Mouse (Mus musculus): ENCODE results near the gene Ahnak2. TPM values are rescaled to one million over a fixed set of nuclear protein-coding genes. Genes with fewer than 3 reads are reported as not detected.

Gene Ahnak2
- polyA plus RNA-seq, 1 experiment from 2014 or later = 0.36 TPM

- TF ChIP-seq EP300 (IDR thresholded peaks at IDR 0.05; ENCODE audit: low read depth) = no peak
- no peak for TF ChIP-seq CTCF (IDR thresholded peaks at IDR 0.05; ENCODE audit: low read depth)
- no peak overlapping the region for H3K27ac ChIP-seq (ENCODE audit: low read depth)
- no peaks in the 10 kb centered on the region for H3K36me3 ChIP-seq (replicated peaks; ENCODE audit: insufficient read depth, low read length)
- DNase-seq = no peak
- no peak overlapping the region for H3K4me2 ChIP-seq (ENCODE audit: low read depth, low read length)
- no peak for ATAC-seq
- peaks cover 9% of the 10 kb centered on the region; the same call in 1 of the 2 replicates for H3K4me1 ChIP-seq (ENCODE audit: insufficient read depth)
- 73% methylated on average over 10 of the region's 10 CpGs for WGBS (ENCODE audit: insufficient replicate concordance)
- H3K27me3 ChIP-seq (ENCODE audit: insufficient read depth, low read length) = peaks cover 53% of the 10 kb centered on the region
- H3K4me3 ChIP-seq (ENCODE audit: low read depth, low read length) = no peak overlapping the region
- H3K9me3 ChIP-seq (ENCODE audit: low read length) = no peaks in the 10 kb centered on the region
- H3K9ac ChIP-seq (replicated peaks) = no peak overlapping the region
Observed at GRCm38 (mm10) chr12:112799237-112799970, 3.1 kb downstream of the Ahnak2 start.

DNA sequence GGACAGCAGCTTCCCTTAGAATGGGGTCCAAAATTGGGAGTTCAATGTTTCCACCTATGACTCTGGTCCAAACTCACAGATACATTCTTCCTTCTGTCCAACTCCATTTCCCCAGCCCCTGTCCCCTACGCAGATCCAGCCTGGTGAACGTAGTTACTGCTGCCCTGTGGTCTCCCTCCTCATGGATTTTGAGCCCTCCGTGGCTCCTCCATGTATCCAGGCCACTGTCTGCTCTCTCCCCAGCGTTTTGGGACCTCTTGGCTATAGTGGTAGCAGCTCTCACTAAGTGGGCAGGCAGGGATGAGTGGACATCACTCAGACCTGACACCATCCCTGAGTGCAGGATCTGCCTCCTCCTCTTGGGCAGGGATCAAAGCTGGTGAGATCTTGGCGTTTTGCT, 3.7 kb downstream of the Ahnak2 start:
- Histone ChIP-seq H3K4me2 (ENCODE audit: low read depth, low read length) (no peak overlapping the region), H3K27ac (ENCODE audit: low read depth) (no peak overlapping the region), H3K4me1 (ENCODE audit: insufficient read depth) (peaks cover 9% of the 10 kb centered on the region; the same call in 1 of the 2 replicates), H3K9ac (replicated peaks) (no peak overlapping the region), H3K4me3 (ENCODE audit: low read depth, low read length) (no peak overlapping the region), H3K36me3 (replicated peaks; ENCODE audit: insufficient read depth, low read length) (no peaks in the 10 kb centered on the region), H3K27me3 (ENCODE audit: insufficient read depth, low read length) (peaks cover 47% of the 10 kb centered on the region), H3K9me3 (ENCODE audit: low read length) (no peaks in the 10 kb centered on the region)
- no peak for DNase-seq
- WGBS (ENCODE audit: insufficient replicate concordance) = 69% methylated on average over 5 of the region's 5 CpGs
- no peak for TF ChIP-seq CTCF (IDR thresholded peaks at IDR 0.05; ENCODE audit: low read depth)
- no peak for TF ChIP-seq EP300 (IDR thresholded peaks at IDR 0.05; ENCODE audit: low read depth)
- no peak for ATAC-seq

- Histone ChIP-seq H3K9ac (replicated peaks) (no peak overlapping the region), H3K9me3 (ENCODE audit: low read length) (no peaks in the 10 kb centered on the region), H3K4me1 (ENCODE audit: insufficient read depth) (peaks cover 9% of the 10 kb centered on the region; the same call in 1 of the 2 replicates), H3K27me3 (ENCODE audit: insufficient read depth, low read length) (peaks cover 43% of the 10 kb centered on the region), H3K4me2 (ENCODE audit: low read depth, low read length) (no peak overlapping the region), H3K36me3 (replicated peaks; ENCODE audit: insufficient read depth, low read length) (no peaks in the 10 kb centered on the region), H3K27ac (ENCODE audit: low read depth) (no peak overlapping the region), H3K4me3 (ENCODE audit: low read depth, low read length) (no peak overlapping the region)
- DNase-seq (no peak), ATAC-seq (no peak)
- TF ChIP-seq EP300 (IDR thresholded peaks at IDR 0.05; ENCODE audit: low read depth) (no peak), CTCF (IDR thresholded peaks at IDR 0.05; ENCODE audit: low read depth) (no peak)
- 52% methylated on average over 5 of the region's 5 CpGs for WGBS (ENCODE audit: insufficient replicate concordance)
Observed at GRCm38 (mm10) chr12:112798332-112798681, 4.2 kb downstream of the Ahnak2 start.

DNA sequence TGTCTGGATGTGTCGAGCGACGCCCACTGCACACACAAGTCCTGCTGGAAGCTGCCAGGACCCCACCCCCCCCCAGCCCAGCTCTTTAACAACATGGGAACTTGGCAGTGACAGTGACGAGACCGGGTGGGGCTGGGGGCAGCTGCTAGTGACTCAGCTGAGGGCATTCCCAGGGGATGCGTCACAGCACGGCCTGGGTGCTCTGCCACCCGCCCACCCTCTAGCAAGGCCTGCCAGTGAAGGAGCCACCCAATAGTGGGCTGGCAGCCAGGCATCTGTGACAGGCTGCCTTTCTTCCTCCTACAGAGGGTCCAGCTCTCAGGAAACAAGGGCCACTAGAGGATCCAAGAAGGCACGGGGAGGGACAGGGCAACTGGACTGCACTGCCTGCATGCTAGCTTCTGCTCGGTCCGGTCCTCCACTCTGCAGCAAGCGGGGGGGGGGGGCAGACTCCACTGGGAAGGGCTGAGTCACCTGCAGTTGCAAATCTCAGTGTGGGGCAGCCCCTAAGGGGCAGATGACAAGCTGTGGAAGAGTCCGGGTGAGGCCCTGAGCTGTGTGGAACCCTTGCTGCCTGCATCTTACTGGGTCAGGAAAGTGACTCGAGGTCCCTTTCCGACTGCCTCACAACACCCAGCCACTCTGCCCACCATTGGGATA, 4.7 kb downstream of the Ahnak2 start:
- H3K36me3 ChIP-seq (replicated peaks; ENCODE audit: insufficient read depth, low read length) = no peaks in the 10 kb centered on the region
- H3K9ac ChIP-seq (replicated peaks) = no peak overlapping the region
- ATAC-seq (no peak), DNase-seq (no peak)
- H3K27me3 ChIP-seq (ENCODE audit: insufficient read depth, low read length) = peaks cover 38% of the 10 kb centered on the region
- peaks cover 9% of the 10 kb centered on the region; the same call in 1 of the 2 replicates for H3K4me1 ChIP-seq (ENCODE audit: insufficient read depth)
- TF ChIP-seq CTCF (IDR thresholded peaks at IDR 0.05; ENCODE audit: low read depth) (no peak), EP300 (IDR thresholded peaks at IDR 0.05; ENCODE audit: low read depth) (no peak)
- WGBS (ENCODE audit: insufficient replicate concordance) = 60% methylated on average over 15 of the region's 15 CpGs
- H3K9me3 ChIP-seq (ENCODE audit: low read length) = no peaks in the 10 kb centered on the region
- no peak overlapping the region for H3K4me2 ChIP-seq (ENCODE audit: low read depth, low read length)
- no peak overlapping the region for H3K4me3 ChIP-seq (ENCODE audit: low read depth, low read length)
- no peak overlapping the region for H3K27ac ChIP-seq (ENCODE audit: low read depth)

GRCm38 (mm10) chr12:112796551-112797510, 5.6 kb downstream of the Ahnak2 start:
- peaks cover 29% of the 10 kb centered on the region for H3K27me3 ChIP-seq (ENCODE audit: insufficient read depth, low read length)
- H3K36me3 ChIP-seq (replicated peaks; ENCODE audit: insufficient read depth, low read length) = no peaks in the 10 kb centered on the region
- no peak overlapping the region for H3K27ac ChIP-seq (ENCODE audit: low read depth)
- no peak overlapping the region for H3K4me2 ChIP-seq (ENCODE audit: low read depth, low read length)
- no peak for TF ChIP-seq EP300 (IDR thresholded peaks at IDR 0.05; ENCODE audit: low read depth)
- H3K9ac ChIP-seq (replicated peaks) = no peak overlapping the region
- no peak overlapping the region for H3K4me3 ChIP-seq (ENCODE audit: low read depth, low read length)
- H3K9me3 ChIP-seq (ENCODE audit: low read length) = no peaks in the 10 kb centered on the region
- DNase-seq (no peak), ATAC-seq (peak; percentile 54; the same call in 1 of the 2 replicates)
- H3K4me1 ChIP-seq (ENCODE audit: insufficient read depth) = peaks cover 1% of the 10 kb centered on the region; the same call in 1 of the 2 replicates
- WGBS (ENCODE audit: insufficient replicate concordance) = 40% methylated on average over 17 of the region's 17 CpGs

Data from liver, postnatal 0 days (tissue).